Mouse (Mus musculus): ENCODE results near the gene Pimreg.

DNA sequence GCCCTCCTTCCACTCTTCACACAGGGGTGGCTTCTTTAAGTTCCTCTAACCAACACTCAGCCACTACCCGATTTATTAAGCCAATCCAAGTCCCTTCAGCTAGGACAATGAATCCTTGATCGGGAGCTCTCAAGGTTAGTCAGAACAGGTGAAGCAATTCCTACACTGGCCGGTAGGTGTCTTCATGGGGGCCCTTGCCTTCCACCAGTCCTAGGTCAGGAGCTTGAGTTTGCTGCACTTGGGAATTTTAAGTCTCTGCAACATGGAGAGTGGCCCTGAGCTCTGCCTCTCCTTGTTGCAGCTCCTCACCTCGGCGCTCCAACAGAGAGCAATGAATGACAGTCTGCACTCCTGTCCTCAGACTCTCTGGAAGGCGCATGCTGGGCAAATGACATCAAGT lies 24.5 kb downstream of the Pimreg start:
- TF ChIP-seq CTCF (IDR thresholded peaks at IDR 0.05) (peak; percentile 79), EP300 (IDR thresholded peaks at IDR 0.05) (no peak)
